Mouse (Mus musculus) macrophage (primary cell): ENCODE data around the gene Tenm4. TPM values are rescaled to one million over a fixed set of nuclear protein-coding genes. Genes with fewer than 3 reads are reported as not detected.
"Not testable (repeated sequence)": the region's sequence is repeated elsewhere in the genome, so short reads cannot be mapped to it uniquely, and the experiment has no call there.

Source experiments
- H3K27ac ChIP-seq: fragments of 350-480 bp; formaldehyde crosslinking; 2 replicates; pipeline ENCODE4 v1.9.0; 2021
- H3K36me3 ChIP-seq: fragments of 350-480 bp; formaldehyde crosslinking; 2 replicates; pipeline ENCODE4 v1.9.0; 2021; ENCODE audit errors: inconsistent target
- H3K4me3 ChIP-seq: fragments of 350-480 bp; formaldehyde crosslinking; 2 replicates; pipeline ENCODE4 v1.9.0; 2021; ENCODE audit errors: inconsistent target
- H3K79me2 ChIP-seq: fragments of 350-480 bp; formaldehyde crosslinking; 2 replicates; pipeline ENCODE4 v1.9.0; 2021; ENCODE audit errors: inconsistent target
- WGBS: methylation state at CpG from one replicate; pipeline ENCODE4 v1.1.7; 2026; ENCODE audit warnings: inconsistent platforms; ENCODE audit not compliant: missing documents; 5-methylcytosine and 5-hydroxymethylcytosine counted together
- polyA plus RNA-seq: library from polyadenylated mRNA; stranded (reverse); fragments of 250-400 nt; gene quantifications from 3 replicates; pipeline ENCODE4 v1.2.4, GENCODE M21; 2018; ENCODE audit warnings: inconsistent platforms

Tenm4 gene
- polyA plus RNA-seq, 1 experiment from 2014 or later, result 1.3 TPM

GRCm38 (mm10) chr7:96609854-96610586 is 439.0 kb downstream of the Tenm4 start:
- no peak overlapping the region for H3K27ac ChIP-seq
- no peaks in the 10 kb centered on the region for H3K79me2 ChIP-seq
- WGBS, result 44% methylated on average over 10 of the region's 10 CpGs

DNA sequence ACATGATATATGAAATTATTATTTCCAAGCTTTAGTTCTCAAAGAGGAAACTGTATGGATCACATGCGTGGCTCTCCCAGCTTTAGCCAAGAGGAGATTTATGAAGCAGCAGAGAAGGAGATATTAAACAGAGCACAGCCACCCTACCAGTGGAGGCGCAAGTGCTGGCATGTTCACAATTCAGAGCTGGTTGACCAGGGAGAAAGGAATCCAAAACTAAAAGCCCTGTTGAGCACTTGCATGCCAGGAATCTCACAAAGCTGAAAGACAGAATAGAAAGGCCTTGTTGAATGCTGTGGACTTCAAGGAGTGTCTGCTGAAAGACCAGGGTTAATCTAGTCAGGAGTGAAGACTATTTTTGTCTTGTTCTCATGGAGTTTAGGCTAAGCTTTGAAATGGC is 446.3 kb downstream of the Tenm4 start:
- Histone ChIP-seq H3K36me3 (no peaks in the 10 kb centered on the region), H3K27ac (no peak overlapping the region)
- 98% methylated on average over 2 of the region's 2 CpGs for WGBS

More at GRCm38 (mm10) chr7:96609854-96610586, 439.0 kb downstream of the Tenm4 start:
- H3K36me3 ChIP-seq, result no peaks in the 10 kb centered on the region
- H3K4me3 ChIP-seq, result no peak overlapping the region

DNA sequence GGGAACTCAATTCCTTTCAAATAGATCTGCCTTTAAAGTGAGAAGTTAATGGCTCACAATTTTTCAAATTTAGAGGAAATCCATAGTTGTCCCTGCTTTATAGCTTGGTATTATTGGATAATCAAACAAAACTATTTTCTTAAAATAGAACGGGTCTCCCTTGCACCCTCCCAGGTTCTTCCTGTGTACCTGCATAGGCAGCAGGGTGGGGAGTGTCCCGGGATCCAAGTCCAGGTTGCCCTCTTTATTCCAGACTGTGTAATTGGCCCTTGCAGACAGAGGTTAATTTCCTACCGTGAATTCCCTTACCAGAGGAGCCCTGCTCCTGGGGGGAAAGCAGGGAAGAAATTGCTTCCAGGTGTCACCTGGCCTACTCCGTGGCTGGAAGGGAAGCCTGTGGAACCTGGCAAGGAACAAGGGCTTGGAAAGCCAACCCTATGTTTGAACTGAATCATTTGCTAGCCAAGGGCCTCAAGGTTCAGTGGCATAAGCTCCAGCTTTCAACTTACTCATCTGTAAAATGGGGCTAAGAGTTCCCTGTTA is 449.0 kb downstream of the Tenm4 start:
- H3K27ac ChIP-seq, result no peak overlapping the region
- H3K4me3 ChIP-seq, result no peak overlapping the region
- WGBS, result 82% methylated on average over 3 of the region's 4 CpGs
- no peaks in the 10 kb centered on the region for H3K36me3 ChIP-seq
- H3K79me2 ChIP-seq, result no peaks in the 10 kb centered on the region

More for the DNA sequence above, 446.3 kb downstream of the Tenm4 start:
- no peak overlapping the region for H3K4me3 ChIP-seq
- no peaks in the 10 kb centered on the region for H3K79me2 ChIP-seq

DNA sequence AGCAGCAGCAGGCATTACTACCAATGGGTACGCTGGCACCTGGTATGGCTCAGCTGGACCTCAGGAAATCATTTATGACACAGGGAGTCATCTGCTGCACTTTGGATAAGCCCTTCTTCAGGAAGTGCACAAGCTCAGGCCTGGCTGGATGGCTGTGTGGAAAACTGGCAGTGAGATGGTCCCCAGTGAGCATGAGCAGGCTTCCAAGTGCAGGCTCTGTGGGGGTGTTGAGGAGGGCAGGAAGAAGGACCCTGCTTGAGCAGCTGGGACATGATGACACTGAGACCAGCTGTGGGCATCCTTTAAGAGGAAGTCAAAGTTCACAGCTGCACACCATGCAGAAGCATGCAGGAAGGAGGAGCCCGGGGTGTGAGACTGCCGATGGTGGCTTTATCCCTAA is 455.3 kb downstream of the Tenm4 start:
- H3K79me2 ChIP-seq, result no peaks in the 10 kb centered on the region
- H3K27ac ChIP-seq, result no peak overlapping the region
- WGBS, result 77% methylated on average over 3 of the region's 3 CpGs
- H3K36me3 ChIP-seq, result no peaks in the 10 kb centered on the region
- H3K4me3 ChIP-seq, result no peak overlapping the region

DNA sequence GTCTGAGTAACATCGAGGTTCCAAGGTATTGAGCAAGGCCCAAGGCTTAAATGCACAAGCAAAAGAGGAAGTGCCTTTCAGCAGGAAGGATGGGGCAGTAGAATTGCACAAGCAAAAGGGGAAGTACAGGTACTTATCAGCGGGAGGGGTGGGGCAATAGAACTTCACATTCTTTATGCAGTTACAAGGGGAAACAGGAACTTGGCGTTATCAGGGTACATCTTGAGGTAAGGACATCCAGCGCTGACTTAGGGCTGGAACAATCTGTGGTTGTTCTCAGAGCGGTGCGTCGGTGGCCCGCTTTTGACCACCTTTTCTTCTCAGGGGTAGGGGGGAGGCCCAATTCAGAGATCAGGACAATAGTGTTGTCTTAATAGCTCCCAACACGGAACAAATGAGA is 459.5 kb downstream of the Tenm4 start:
- not testable (repeated sequence) for H3K27ac ChIP-seq, H3K4me3 ChIP-seq, H3K36me3 ChIP-seq, H3K79me2 ChIP-seq
- 64% methylated on average over 9 of the region's 9 CpGs for WGBS

- Histone ChIP-seq H3K36me3 (no peaks in the 10 kb centered on the region), H3K79me2 (no peaks in the 10 kb centered on the region), H3K4me3 (no peak overlapping the region), H3K27ac (no peak overlapping the region)
- WGBS, result 100% methylated on average over 1 of the region's 1 CpGs
Observed at GRCm38 (mm10) chr7:96633008-96633407, 462.0 kb downstream of the Tenm4 start.

GRCm38 (mm10) chr7:96635830-96636440 is 464.9 kb downstream of the Tenm4 start:
- Histone ChIP-seq H3K36me3 (no peaks in the 10 kb centered on the region), H3K79me2 (no peaks in the 10 kb centered on the region), H3K27ac (no peak overlapping the region), H3K4me3 (no peak overlapping the region)
- 90% methylated on average over 7 of the region's 7 CpGs for WGBS

GRCm38 (mm10) chr7:96643461-96644204 is 472.6 kb downstream of the Tenm4 start:
- 10% methylated on average over 21 of the region's 27 CpGs for WGBS
- no peaks in the 10 kb centered on the region for H3K79me2 ChIP-seq
- no peak overlapping the region for H3K27ac ChIP-seq
- no peaks in the 10 kb centered on the region for H3K36me3 ChIP-seq
- no peak overlapping the region for H3K4me3 ChIP-seq

GRCm38 (mm10) chr7:96644205-96644531 is 473.1 kb downstream of the Tenm4 start:
- Histone ChIP-seq H3K27ac (no peak overlapping the region), H3K4me3 (no peak overlapping the region), H3K79me2 (no peaks in the 10 kb centered on the region), H3K36me3 (no peaks in the 10 kb centered on the region)
- WGBS, result 30% methylated on average over 6 of the region's 7 CpGs

DNA sequence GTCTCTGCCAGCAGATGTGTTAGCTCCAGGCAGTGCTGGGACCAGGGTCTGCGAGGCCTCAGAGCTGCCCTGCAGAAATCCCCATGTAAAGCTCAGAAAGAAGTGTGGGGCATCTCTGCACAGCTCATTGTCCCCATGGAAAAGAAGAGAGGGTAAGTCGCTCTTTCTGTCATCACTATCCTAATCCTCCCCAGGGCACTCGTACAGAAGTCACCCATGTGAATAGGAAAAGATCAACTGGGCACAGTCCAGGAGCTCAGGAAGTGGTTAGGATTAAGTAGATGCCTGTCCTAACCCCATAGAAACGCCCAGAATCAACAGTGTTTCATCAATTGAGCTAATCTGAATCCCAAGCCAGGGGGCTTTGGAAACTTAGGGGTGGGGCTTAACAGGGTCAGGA is 476.6 kb downstream of the Tenm4 start:
- Histone ChIP-seq H3K79me2 (no peaks in the 10 kb centered on the region), H3K27ac (no peak overlapping the region), H3K4me3 (no peak overlapping the region), H3K36me3 (no peaks in the 10 kb centered on the region)
- 53% methylated on average over 4 of the region's 4 CpGs for WGBS

DNA sequence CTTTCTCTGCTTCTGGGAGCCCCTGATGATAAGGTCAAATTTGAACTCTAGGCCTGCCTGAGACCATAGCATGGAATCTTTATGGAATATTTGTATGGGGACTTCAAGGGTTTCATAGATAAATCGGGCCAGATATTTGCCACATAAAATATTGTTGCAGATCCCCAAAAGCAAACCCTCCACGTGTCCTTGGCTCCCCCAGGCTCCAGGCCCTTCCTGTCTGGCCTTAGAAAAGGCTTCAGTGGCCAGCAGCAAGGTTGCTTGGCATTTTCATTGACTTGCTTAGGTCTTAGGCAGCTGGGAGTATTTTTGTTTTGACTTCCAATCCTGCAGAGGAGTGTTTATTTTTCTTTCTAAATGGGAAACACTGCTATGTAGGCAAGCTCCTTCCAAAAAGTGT is 477.6 kb downstream of the Tenm4 start:
- no peak overlapping the region for H3K4me3 ChIP-seq
- 84% methylated on average over 2 of the region's 2 CpGs for WGBS
- H3K36me3 ChIP-seq, result no peaks in the 10 kb centered on the region

GRCm38 (mm10) chr7:96649171-96649570 is 478.1 kb downstream of the Tenm4 start:
- H3K36me3 ChIP-seq, result no peaks in the 10 kb centered on the region

More for the DNA sequence above, 477.6 kb downstream of the Tenm4 start:
- no peaks in the 10 kb centered on the region for H3K79me2 ChIP-seq
- no peak overlapping the region for H3K27ac ChIP-seq

DNA sequence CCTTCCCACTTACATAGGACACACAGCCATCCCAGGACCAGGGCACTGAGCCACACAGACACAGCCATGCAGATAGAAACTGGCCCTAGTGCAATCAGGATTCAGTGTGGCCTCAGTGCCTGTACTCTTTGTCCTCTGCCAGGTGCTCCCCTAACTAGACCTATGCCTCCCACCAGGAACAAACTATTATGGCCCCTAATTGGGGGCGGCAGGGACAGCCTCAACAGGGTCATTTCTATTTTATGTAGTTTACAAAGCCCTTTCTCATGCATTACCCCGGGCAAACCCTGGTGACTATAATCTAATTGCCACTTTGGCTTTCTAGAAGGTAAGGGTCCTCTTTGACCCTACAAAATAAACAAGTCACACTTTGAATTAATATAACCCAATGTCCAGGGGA is 479.4 kb downstream of the Tenm4 start:
- Histone ChIP-seq H3K79me2 (no peaks in the 10 kb centered on the region), H3K36me3 (no peaks in the 10 kb centered on the region), H3K4me3 (no peak overlapping the region), H3K27ac (no peak overlapping the region)
- 76% methylated on average over 2 of the region's 2 CpGs for WGBS

More at GRCm38 (mm10) chr7:96649171-96649570, 478.1 kb downstream of the Tenm4 start:
- no peaks in the 10 kb centered on the region for H3K79me2 ChIP-seq
- 91% methylated on average over 7 of the region's 7 CpGs for WGBS
- no peak overlapping the region for H3K4me3 ChIP-seq
- no peak overlapping the region for H3K27ac ChIP-seq

- Histone ChIP-seq H3K4me3 (no peak overlapping the region), H3K27ac (no peak overlapping the region), H3K36me3 (no peaks in the 10 kb centered on the region), H3K79me2 (no peaks in the 10 kb centered on the region)
- 91% methylated on average over 6 of the region's 6 CpGs for WGBS
Observed at GRCm38 (mm10) chr7:96651055-96651454, 480.0 kb downstream of the Tenm4 start.
